Comparison of ENCODE assay signal across 8 mouse cellular contexts in genomic region chr6:128854024-128854820, GRCm38 (mm10). TPM values are rescaled to one million over a fixed set of nuclear protein-coding genes. Genes with fewer than 3 reads are reported as not detected.
DNase-seq lines count a peak whose midpoint lies in the region; ATAC-seq lines count a peak whose summit lies in the region.

No protein-coding gene starts in this region.

- peak; percentile 78 for ATAC-seq in forebrain, embryonic 15.5 days (replicated peaks)
- ATAC-seq in hindbrain, embryonic 11.5 days (ENCODE audit: low FRiP score) = peak; percentile 86

- no peak overlapping the region for H3K4me3 ChIP-seq in forebrain, embryonic 15.5 days
- no peak overlapping the region for H3K4me3 ChIP-seq in hindbrain, embryonic 11.5 days (ENCODE audit: low read depth, low read length)

- 44% methylated on average over 12 of the region's 12 CpGs for WGBS in forebrain, embryonic 15.5 days
- WGBS in hindbrain, embryonic 11.5 days = 45% methylated on average over 12 of the region's 12 CpGs

- H3K4me2 ChIP-seq in forebrain, embryonic 15.5 days (replicated peaks) = no peak overlapping the region
- no peak overlapping the region for H3K4me2 ChIP-seq in hindbrain, embryonic 11.5 days (replicated peaks; ENCODE audit: low read depth, low read length)

- no peaks in the 10 kb centered on the region for H3K9me3 ChIP-seq in forebrain, embryonic 15.5 days
- H3K9me3 ChIP-seq in hindbrain, embryonic 11.5 days (ENCODE audit: control insufficient read depth, low read length) = no peaks in the 10 kb centered on the region

- no peak overlapping the region for H3K27ac ChIP-seq in forebrain, embryonic 15.5 days (replicated peaks)
- no peak overlapping the region for H3K27ac ChIP-seq in hindbrain, embryonic 11.5 days (ENCODE audit: low read depth, low read length)

- H3K4me1 ChIP-seq in forebrain, embryonic 15.5 days = no peaks in the 10 kb centered on the region
- H3K4me1 ChIP-seq in hindbrain, embryonic 11.5 days (replicated peaks; ENCODE audit: control insufficient read depth, insufficient read depth, low read length) = no peaks in the 10 kb centered on the region

- no peaks in the 10 kb centered on the region for H3K36me3 ChIP-seq in forebrain, embryonic 15.5 days
- no peaks in the 10 kb centered on the region for H3K36me3 ChIP-seq in hindbrain, embryonic 11.5 days (ENCODE audit: control insufficient read depth, insufficient read depth, low read length)

- peak; percentile 50 for DNase-seq in Muller cell, postnatal 12 days (ENCODE audit: inconsistent ontology term)
- DNase-seq in cerebellum, adult 18-20 months = peak; percentile 39 to 65
- DNase-seq in hindbrain, embryonic 11.5 days (ENCODE audit: low spot score) = peak; percentile 82
- DNase-seq in layer of hippocampus, adult 9-10 months (ENCODE audit: low spot score) = peak; percentile 62
- DNase-seq in lung, postnatal 25 days (ENCODE audit: low spot score) = peak; percentile 81
- peak; percentile 91 for DNase-seq in retina, embryonic 14.5 days (ENCODE audit: low spot score)
- no peak for DNase-seq in c-Kit-positive CD71-positive TER-119-positive erythroid progenitor cells, embryonic 14.5 days (ENCODE audit: low spot score)

- no peak overlapping the region; the same call in 1 of the 2 replicates for H3K9ac ChIP-seq in forebrain, embryonic 15.5 days (replicated peaks)
- H3K9ac ChIP-seq in hindbrain, embryonic 11.5 days (ENCODE audit: low read depth, low read length) = 0 out of 2 replicates have a peak overlapping the region, but pooled peaks have one; percentile 23

- H3K27me3 ChIP-seq in forebrain, embryonic 15.5 days = no peaks in the 10 kb centered on the region
- H3K27me3 ChIP-seq in hindbrain, embryonic 11.5 days (ENCODE audit: control insufficient read depth, insufficient read depth, low read length) = no peaks in the 10 kb centered on the region

RNA-seq across cellular contexts. Expression of gene Klrb1b, which starts 28.1 kb away (rescaled TPM):
- not detected in 2 replicates for polyA plus RNA-seq in forebrain, embryonic 15.5 days (2015; fragmentation: Nextera tagmentation; extraction: Ambion mirVana)
- not detected in 2 replicates for polyA plus RNA-seq in hindbrain, embryonic 11.5 days (2014; fragmentation: Nextera tagmentation; extraction: Ambion mirVana)

RNA-seq across cellular contexts. Expression of gene Gm44511, which starts 28.1 kb away (rescaled TPM):
- not detected in 2 replicates for polyA plus RNA-seq in forebrain, embryonic 15.5 days (2015; fragmentation: Nextera tagmentation; extraction: Ambion mirVana)
- polyA plus RNA-seq in hindbrain, embryonic 11.5 days (2014; fragmentation: Nextera tagmentation; extraction: Ambion mirVana) = not detected in 2 replicates

RNA-seq across cellular contexts. Expression of gene Clec2i, which starts 33.2 kb away (rescaled TPM):
- not detected in 2 replicates for polyA plus RNA-seq in forebrain, embryonic 15.5 days (2015; fragmentation: Nextera tagmentation; extraction: Ambion mirVana)
- polyA plus RNA-seq in hindbrain, embryonic 11.5 days (2014; fragmentation: Nextera tagmentation; extraction: Ambion mirVana) = 0.08 TPM in 1 of 2 replicates, not detected in the other

RNA-seq across cellular contexts. Expression of gene BC035044, which starts 36.7 kb away (rescaled TPM):
- 0.46 and 0.60 TPM in 2 replicates for polyA plus RNA-seq in forebrain, embryonic 15.5 days (2015; fragmentation: Nextera tagmentation; extraction: Ambion mirVana)
- 0.77 and 0.80 TPM in 2 replicates for polyA plus RNA-seq in hindbrain, embryonic 11.5 days (2014; fragmentation: Nextera tagmentation; extraction: Ambion mirVana)
